Mouse (Mus musculus) liver, adult 2 months (tissue): ENCODE measurements around the gene Scgb2a2.
"Not testable (repeated sequence)": the region's sequence is repeated elsewhere in the genome, so short reads cannot be mapped to it uniquely, and the experiment has no call there.

Experiments used
- CTCF ChIP-seq: fragments of 200-500 bp; IDR thresholded peaks from 2 replicates; pipeline ENCODE4 v1.5.1; 2011; ENCODE audit warnings: low read depth, low read length, control low read depth
- POLR2A ChIP-seq: fragments of 200-500 bp; IDR thresholded peaks from 2 replicates; pipeline ENCODE4 v1.6.1; 2011; ENCODE audit warnings: low read length, control low read depth; ENCODE audit not compliant: insufficient read depth; ENCODE audit errors: extremely low read depth

- TF ChIP-seq POLR2A, CTCF: not testable (repeated sequence)
Observed at GRCm38 (mm10) chr19:9860821-9861220, 13.5 kb downstream of the Scgb2a2 start.
